ENCODE assay signal across 31 mouse cellular contexts in the genomic region with DNA sequence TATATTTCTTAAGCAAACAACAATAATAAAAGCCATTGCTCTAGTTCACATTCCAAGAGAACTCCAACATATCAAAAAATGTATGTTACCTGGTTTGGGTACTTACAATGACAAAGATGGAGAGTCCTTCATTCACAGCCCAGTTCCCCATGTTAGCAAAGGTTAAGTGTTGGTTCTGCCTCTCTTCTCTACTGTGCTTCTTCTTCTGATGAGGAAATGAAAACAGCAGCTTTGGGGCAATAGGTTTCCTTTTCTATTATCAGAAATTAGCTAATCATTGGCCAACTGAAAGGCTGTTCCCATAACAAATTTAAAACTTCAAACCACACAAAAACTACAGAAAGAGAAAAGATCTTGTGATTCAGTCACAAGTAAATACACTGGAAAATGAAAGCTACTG. TPM values are rescaled to one million over a fixed set of nuclear protein-coding genes. Genes with fewer than 3 reads are reported as not detected.
DNase-seq lines count a peak whose midpoint lies in the region; ATAC-seq and TF ChIP-seq lines count a peak whose summit lies in the region.
"Had no signal": no experiment of that assay in that cellular context is flagged by ENCODE, and none has a peak within 500 bp of the region (broad histone marks: within the 10 kb centered on the region; RNA-seq: fewer than 3 reads in every experiment).

No protein-coding gene starts in this region.

- TF ChIP-seq CTCF in gastrocnemius, adult 2 months (IDR thresholded peaks at IDR 0.05), result no peak
- TF ChIP-seq CTCF in kidney, adult 2 months (conservative IDR thresholded peaks at IDR 0.05; ENCODE audit: insufficient read depth, insufficient read length, low read depth, low read length), result no peak

- H3K36me3 ChIP-seq in kidney, adult 2 months (ENCODE audit: control insufficient read depth, insufficient read depth, low read length), result no peaks in the 10 kb centered on the region
- H3K36me3 ChIP-seq: heart, embryonic 12.5 days; midbrain, embryonic 12.5 days; neural tube, embryonic 13.5 days had no signal

- no peak for DNase-seq in gastrocnemius, adult 2 months
- DNase-seq in gastrocnemius, postnatal 36 days, result no peak
- peak; percentile 27 to 49 for DNase-seq in spleen, postnatal 36 days (ENCODE audit: low spot score in 2 of 2)
- no peak for DNase-seq in spleen, adult 18-20 months
- DNase-seq in cerebellum, adult 9-10 months, result no peak
- DNase-seq in kidney, adult 2 months, result no peak
- DNase-seq: adrenal gland, postnatal 10 days; cerebellum, adult 2 months; cerebellum, postnatal 25 days; gastrocnemius, postnatal 25 days; heart, adult 2 months; kidney, postnatal 14 days; layer of hippocampus, adult 9-11 months; liver; lung, adult 18-20 months; lung, postnatal 10 days; right cerebral cortex, postnatal 4 days; thymus, adult 18-20 months; thymus, postnatal 25 days had no signal

- H3K4me1 ChIP-seq in kidney, adult 2 months (ENCODE audit: control insufficient read depth, insufficient read depth, low read length), result no peaks in the 10 kb centered on the region
- H3K4me1 ChIP-seq: forebrain, embryonic 13.5 days; heart, embryonic 12.5 days; megakaryocyte, embryonic 14.5 days; midbrain, embryonic 12.5 days; neural tube, embryonic 13.5 days had no signal

- H3K27me3 ChIP-seq in kidney, adult 2 months (replicated peaks; ENCODE audit: control insufficient read depth, insufficient read depth, low read length), result no peaks in the 10 kb centered on the region
- H3K27me3 ChIP-seq: forebrain, embryonic 13.5 days; heart, embryonic 12.5 days; neural tube, embryonic 13.5 days had no signal

- 0 out of 2 replicates have a peak overlapping the region, but pooled peaks have one; percentile 7 for H3K4me3 ChIP-seq in gastrocnemius, adult 2 months
- H3K4me3 ChIP-seq in kidney, adult 2 months (ENCODE audit: insufficient read depth, low read depth, low read length), result no peak overlapping the region
- H3K4me3 ChIP-seq: forebrain, embryonic 13.5 days; heart, adult 2 months; heart, embryonic 12.5 days; megakaryocyte, embryonic 14.5 days; midbrain, embryonic 12.5 days; neural tube, embryonic 13.5 days had no signal

- H3K27ac ChIP-seq in gastrocnemius, adult 2 months, result no peak overlapping the region
- H3K27ac ChIP-seq in kidney, adult 2 months (ENCODE audit: insufficient read depth, low read depth, low read length), result no peak overlapping the region
- H3K27ac ChIP-seq: forebrain, embryonic 13.5 days; heart, adult 2 months; hindbrain, embryonic 14.5 days; midbrain, embryonic 12.5 days; neural tube, embryonic 13.5 days; stomach, postnatal 0 days had no signal

- TF ChIP-seq POLR2A in kidney, adult 2 months (IDR thresholded peaks at IDR 0.05; ENCODE audit: low read depth, low read length), result no peak

- peak; percentile 35 for ATAC-seq in megakaryocyte progenitor cell, adult 5-6 weeks (replicated peaks; ENCODE audit: poor library complexity)
- ATAC-seq in cerebellum, adult (ENCODE audit: insufficient number of reproducible peaks, low FRiP score, low TSS enrichment), result no peak
- ATAC-seq: forebrain, embryonic 13.5 days; intestine, postnatal 0 days; Patski had no signal

- intact Hi-C loops in gastrocnemius, adult 2 months (cut with DNase I), result no loop called here
- intact Hi-C loops in gastrocnemius, postnatal 36 days (cut with DNase I), result no loop called here

RNA-seq across cellular contexts. Expression of gene Cybb, which starts 18.5 kb away (rescaled TPM):
- total RNA-seq in gastrocnemius, adult 2 months (2021), result 1 to 10 TPM in 1 of 2 experiments, under 1 TPM in 1; 0.77 to 2.8 TPM
- 1 to 10 TPM; 1.1 to 3.2 TPM for total RNA-seq in gastrocnemius, postnatal 36 days (2021)
- total RNA-seq in megakaryocyte progenitor cell, adult 5-6 weeks (2015), result 67.7 and 88.1 TPM in 2 replicates
- total RNA-seq in megakaryocyte progenitor cell, adult 5-6 weeks (2017), result 66.5 and 89.6 TPM in 2 replicates
- polyA plus RNA-seq in kidney, adult 2 months (2012; rRNA removed), result 1.5 and 2.4 TPM in 2 replicates
- total RNA-seq: MEL had no signal
- polyA plus RNA-seq: Patski had no signal

Comparison
In these comparisons a context has a peak if more than half of its experiments do, and no peak if none do; other contexts are left out.
1. DNase-seq: peak in spleen, postnatal 36 days (2 of 2); none in gastrocnemius, adult 2 months (single experiment), gastrocnemius, postnatal 36 days (0 of 2), spleen, adult 18-20 months (0 of 2), cerebellum, adult 9-10 months (single experiment) and kidney, adult 2 months (single experiment).
2. RNA of gene Cybb, which starts 18.5 kb away (total RNA-seq): 66.5 to 89.6 TPM in megakaryocyte progenitor cell, adult 5-6 weeks; 1.1 to 3.2 TPM in gastrocnemius, postnatal 36 days and 0.77 to 2.8 TPM in gastrocnemius, adult 2 months; every median in the first group is over 10 times any median in the second.